Mouse (Mus musculus): ENCODE results near the gene Tbc1d24.

The Tbc1d24 gene

DNA sequence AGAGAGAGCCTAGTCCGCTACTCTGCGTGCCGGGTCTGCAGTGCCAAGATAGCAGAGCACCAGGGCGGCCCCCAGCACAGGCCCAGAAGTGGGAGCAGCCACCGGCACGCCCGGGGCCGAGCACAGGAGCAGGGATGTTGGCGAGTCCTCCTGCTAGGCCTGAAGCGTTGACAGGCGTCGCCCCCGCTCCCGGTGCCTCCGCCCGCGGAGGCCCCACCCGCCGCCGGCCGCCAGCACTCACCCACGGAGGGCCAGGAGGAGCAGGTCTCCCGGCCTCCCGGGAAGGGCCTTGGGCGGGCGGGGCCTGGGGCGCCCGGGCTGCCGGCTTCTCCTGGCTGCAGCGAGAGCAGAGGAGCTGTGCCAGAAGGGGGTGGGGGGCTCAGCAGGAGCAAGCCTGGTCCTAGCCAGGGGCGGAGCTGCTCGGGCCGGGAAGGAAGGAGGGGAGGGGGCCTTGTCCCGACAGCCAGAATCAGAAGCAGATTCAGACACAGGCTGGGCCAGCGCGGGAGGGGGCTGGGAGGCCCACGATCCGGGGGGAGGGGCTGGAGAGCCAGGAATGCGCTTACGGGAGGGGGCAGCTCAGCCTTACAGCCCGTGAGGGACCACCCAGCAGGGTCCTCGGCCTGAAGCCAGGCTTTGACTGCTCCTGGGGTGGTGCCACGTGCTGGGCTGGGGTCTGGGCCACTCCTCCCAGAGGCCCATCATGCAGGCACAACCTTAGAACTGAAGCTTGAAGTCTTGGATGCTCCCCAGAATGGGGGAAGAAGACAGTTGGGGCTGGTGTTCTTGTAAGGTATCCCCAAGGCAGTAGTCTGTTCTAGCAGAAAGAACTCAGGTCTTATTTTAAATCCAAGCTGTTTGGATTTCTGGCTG, 3.9 kb upstream of the Tbc1d24 start, which contains the start of gene Ntn3:
TSS of gene Ntn3 (minus strand) at position 489 of the 873 bp plus-strand sequence.
- peak; percentile 38 for DNase-seq

DNA sequence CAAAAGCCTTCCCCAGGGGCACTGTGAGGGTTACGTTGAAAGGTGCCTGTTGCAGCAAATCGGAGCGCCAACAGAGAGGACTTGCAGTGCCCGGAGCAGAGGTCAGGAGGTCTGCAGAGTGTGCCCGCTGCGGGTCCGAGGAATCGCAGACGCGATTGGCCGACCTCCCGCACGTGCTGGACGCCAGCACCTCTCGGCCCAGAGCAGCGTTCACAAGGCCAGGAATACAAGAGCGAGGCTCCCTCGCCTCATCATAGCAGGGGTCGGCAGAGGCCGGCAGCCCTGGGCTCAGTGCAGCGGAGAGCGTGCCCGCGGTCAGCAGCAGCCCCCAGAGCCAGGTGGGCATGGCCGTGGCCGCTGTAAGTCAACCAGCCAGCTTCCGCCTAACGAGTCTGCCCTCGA, 3.3 kb upstream of the Tbc1d24 start:
- no peak for DNase-seq

DNA sequence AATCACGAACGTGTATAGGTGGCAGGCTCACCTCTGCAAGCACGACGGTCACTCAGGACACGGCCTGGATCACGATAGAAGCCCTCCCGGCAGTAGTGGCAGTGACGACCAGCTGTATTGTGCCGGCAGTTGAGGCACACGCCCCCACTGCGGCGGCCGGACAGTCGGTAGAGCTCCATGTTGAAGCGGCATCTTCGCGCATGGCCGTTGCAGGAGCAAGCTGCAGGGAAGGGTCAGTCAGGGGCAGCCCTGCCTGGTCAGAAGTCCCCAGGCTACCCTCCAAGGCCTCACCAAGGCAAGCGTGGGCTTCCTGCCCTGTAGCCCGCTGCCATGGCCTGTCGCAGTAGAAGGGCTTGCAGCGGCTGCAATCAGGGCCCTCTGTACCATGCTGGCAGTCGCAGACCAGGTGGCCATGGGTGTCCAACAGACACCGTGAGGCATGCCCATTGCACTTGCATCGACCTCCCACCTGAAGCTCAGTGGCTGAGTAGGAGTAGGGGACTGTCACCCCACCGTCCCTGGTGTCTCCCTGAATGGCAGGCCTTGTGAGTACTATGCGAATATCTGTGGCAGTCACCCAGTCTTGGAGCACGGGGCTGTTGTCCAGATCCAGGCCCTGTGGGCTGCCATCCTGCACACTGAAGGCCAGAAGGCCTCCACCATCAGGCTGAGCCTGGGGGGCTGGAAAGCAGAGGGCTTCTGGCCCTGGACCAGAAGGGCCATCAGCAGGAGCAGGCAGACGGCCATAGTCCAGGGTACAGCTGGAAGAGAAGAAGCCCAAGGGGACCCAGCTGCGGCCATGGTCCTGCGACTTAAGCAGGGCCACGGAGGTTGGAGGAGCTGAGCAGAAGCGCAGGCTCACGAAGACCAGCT, 2.6 kb upstream of the Tbc1d24 start:
- DNase-seq, result no peak

DNA sequence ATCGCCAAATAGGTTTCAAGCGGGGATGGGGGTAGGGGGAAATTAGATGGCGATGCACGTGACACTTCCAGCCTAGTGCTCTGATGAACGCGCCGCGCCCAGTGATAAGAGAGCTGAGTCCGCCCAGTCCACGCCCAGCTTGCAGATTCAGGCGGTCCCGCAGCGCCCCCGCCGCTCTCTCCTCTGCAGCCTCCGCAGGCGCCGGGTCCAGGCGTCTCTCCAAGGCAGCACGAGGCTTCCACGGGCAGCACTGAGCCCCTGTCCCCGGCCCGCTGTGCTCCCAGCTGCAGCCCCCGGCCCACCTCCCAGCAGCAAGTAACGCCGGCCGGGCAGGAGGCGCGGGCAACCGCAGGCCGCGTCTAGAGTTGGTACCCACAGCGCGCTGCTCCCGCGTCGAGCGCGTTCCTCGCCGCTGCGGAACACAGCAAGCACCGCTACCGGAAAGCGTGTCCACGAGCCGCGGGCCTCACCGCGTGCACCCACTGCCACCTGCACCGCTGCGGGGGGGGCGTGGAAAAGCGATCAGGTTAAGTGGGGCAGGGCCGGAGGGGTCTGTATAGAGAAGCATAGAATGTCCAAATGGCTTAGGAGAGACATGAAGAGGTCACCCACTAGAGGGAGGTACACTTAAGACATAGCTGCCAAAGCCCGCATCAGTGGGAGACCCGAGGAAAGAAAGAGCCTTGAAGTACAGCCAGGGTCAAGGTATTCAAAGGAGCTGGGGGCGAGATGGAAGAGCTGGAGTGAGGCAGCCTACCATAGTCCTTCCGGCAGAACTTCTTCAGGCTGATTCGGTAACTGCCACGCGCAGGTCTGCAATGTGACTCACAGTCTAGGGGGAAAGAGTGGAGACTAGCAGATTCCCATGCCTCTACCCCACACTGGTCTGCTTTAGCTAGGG, 1.3 kb upstream of the Tbc1d24 start:
- DNase-seq, result peak; percentile 55

DNA sequence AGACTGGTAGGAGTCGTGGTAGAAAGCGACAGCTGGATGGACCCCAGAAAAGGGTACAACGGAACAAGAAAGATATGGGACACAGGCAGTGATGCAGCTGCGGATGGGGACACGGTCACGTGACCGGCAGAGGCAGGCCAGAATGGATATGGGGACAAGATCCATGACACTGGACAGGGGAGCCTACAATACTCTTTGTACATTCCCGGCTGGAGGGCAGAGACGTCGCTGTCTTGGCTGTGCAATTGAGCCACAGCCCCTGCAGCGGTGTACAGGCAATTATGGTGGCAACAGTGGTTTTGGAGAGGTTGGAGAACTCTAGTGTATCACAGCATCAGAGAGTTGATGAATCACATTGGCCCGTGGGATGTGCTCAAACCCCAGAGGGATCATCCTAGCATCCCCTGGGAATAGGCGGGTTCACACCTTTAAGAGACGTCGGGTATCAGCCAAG, 573 bp upstream of the Tbc1d24 start:
- peak; percentile 56 for DNase-seq

DNA sequence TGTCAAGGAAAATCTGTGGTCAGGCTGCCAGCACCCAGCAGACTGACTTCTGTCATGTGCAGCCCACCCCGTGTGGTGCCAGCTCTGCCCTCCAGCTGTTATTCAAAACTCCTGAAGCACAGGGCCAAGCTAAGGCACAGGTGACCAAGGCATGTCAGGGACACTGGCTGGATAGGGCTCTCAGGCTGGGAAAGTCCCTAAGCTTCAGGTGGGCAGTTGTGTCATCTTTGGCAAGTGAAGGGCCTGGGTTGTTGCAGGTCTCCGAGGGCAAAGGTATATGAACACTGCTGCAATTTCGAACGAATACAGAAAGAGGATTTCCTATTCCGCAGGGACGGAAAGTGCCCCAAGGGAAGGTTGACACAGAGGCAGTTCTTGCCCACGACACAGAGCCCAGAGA, 516 bp downstream of the Tbc1d24 start:
- DNase-seq, result no peak

DNA sequence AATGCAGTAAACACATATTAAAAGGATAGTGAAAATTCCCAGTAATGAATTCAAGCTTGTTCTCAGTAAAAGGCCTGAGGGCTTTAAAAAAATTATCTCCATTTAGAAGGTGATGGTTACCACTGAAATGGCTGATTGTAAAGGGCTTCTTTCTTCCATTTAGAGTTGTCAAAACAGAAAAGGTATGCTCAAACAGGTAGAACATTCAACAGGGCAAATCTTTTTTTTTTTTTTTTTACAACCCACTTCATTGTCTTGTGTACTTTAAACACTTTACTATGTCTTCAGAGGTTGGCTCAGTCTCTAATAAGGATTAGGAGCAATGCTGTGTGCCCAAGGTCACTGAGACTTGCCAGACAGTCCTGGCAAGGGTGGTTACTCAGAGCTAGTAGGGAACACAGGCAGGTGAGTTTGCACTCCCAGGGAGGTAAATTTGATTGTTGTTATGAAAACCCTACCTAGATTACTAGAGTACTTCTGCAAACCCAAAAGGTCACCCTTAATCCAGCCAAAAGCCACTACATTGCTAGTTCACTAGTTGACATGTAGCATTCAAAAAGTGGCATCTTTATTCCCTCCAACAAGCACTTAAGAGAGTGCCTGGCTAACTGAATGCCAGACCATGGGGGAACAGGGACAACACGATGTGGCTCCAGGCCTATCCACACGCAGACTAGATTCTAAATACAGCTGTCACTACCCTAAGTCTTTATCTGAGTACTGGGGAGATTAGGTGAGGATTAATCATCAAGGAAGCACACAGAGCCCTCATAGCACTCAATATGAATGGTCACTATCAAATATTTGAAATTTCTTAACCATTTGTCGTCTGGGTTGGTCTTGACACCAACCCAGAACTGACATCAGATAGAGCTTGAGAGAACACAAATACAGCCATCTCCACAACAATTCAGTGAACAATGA, 1.5 kb downstream of the Tbc1d24 start:
- DNase-seq, result no peak

DNA sequence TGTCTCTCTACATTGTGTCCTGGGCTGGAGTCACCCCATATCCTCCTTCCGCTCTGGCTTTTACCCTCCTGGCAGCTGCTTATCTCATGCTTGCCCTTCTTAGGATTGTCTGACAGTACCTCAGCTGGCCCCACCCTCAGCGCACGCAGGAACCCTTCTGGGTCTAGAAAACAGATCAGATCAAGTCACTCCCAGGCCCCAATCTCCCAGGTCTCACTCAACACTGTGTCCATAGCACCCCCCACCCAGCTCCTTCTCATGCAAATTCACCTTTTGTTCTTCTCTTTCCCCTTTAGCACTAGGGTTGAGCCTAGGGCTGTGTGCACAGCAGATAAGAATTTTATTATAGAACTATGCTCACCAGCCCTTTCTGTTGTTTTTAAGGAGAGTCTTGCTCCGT, 2.3 kb downstream of the Tbc1d24 start:
- no peak for DNase-seq

DNA sequence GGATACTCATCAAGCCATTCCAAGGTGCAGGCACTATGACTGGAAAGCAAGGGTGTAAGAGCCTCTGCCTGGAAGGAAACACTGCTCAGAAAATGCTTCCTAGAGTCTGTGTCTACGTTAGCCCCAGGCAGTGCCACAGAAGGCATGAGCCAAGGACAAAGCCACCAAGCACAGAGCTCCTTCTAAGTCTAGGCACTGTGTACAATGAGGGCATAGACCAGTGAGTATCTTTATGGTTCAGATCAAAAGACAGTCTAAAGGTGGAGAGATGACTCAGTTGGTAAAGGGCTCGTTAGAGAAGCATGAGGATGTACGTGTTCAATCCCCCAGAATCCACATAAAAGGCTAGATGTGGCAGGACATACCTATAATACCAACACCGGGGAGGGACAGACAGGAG, 4.3 kb downstream of the Tbc1d24 start:
- no peak for DNase-seq

DNA sequence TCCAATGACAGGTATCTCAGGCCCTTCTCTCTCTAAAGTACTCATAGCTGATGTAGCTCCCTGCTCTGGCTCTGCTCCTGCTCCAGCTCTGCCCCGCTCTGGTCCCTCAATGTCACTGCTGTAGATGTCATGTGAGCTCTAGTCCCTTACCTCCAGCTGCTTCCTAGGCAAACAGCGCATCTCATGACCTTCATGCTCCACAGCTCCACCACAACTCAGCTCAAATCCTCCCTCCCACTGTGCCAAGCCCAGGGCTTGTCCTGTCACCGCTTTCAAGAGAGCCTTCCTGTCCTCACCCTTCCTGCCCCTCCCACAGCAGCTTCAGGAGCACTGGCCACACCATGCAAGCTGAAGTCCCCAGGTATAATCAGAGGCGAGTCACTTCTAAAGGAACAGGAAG, 5.6 kb downstream of the Tbc1d24 start:
- no peak for DNase-seq

DNA sequence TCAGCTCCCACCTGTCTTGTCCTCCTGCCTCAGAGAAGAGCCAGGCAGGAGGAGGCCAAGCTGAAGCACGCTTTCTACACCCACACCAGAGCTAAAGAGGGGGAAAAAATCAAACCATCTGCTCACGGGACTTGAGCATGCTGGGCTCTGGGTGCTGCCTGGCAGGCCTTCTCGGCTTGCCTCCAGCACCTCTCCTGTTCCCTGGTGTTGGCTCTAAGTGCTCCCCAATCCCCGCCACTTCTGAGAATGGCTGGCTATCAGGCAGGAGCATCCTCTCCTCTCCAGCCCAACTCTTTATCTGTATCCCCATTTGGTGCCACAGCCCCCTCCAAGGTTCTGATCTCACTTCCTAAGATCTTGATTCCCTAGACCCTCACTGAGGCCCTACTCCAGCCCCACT, 6.1 kb downstream of the Tbc1d24 start:
- DNase-seq, result no peak

DNA sequence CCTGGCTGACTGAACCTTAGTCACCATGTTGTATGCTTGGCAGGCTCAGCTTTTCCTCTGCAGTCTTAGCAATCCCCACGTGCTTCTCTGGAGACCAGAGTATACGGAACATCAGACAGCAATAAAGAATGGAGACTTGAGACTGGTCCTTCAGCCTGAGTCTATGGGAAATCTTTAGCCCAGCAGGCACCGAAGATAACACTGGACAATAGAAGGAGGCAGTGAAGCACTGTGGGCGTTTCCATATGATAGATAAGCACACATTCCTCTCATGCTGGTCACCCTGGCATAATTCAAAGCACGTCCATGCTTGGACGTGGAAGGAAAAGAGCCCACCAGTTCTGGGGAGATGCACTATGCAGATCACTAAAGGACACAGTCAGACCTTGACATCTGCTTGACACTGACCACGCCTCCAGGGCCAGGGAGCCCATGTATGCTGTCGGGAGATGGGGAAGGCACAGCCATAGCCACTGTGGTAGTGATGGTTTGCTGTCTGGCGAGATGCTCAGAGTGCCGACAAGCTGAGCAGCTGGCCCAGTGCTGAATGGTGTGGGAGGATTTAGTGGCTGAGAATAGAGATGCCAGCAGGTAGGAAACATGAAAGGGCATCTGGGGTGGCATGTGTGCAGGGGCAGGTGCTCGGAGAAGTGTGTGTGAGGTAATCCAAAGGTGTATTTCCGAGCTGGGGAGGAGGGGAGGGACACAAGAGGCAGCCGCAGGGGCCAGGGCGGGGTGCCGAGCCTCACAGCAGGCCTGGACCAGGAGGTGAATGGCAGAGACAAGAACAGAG, 8.1 kb downstream of the Tbc1d24 start:
- no peak for DNase-seq

DNA sequence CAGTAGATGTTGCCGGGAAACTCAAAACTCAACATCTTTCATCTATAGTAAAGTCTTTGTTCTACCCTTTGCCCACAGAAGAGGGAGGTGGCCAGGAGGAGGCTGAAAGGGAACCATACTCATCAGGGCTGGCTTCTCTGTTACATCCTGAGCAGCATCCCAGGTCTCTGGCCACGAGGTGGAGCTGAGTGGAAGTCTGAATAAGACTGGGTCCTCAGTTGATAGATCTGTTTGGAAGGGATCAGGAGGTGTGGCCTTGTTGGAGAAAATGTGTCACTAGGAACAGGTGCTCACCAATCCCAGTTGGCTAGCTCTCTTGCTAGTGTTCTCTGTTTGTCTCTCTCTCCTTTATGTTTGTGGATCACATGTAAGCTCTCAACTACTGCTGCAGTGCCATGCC, 10.0 kb downstream of the Tbc1d24 start:
- DNase-seq, result no peak

DNA sequence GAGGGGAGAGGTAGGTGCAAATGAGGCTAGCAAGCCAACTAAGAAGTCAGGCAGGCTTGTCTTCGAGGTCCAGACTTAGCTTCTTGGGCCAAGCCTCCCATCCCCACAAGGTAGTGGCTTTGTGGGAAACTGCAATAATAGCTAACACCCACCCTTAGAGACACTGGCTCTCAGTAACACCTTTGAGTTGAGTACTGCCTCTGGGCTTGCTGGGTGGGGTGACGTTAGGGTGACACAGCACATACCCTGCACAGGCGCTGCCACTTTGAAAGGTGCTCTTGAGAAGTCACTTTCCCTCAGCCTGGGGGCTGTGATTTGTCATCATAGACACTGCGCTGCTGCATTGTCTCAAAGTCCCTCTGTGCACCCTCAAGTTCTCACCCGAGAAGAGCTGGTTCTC, 11.6 kb downstream of the Tbc1d24 start:
- DNase-seq, result no peak

DNA sequence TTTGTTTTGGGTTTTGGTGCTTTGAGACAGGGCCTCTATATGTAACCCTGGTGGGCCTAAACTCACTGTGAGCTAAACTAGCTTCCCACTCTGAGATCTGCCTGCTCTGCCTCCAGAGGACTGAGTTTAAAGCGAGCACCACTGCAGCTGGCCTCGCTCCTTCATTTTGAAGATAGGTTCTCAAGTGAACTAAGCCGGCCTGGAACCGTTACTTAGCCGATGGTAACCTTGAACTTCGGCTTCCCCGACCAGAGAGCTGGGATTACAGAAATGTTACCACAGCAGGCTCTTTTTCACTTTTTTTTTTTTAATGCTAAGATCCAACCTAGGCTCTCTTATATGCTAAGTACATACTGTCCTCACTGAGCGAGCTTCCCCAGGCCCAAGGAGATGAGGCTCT, 12.1 kb downstream of the Tbc1d24 start:
- no peak for DNase-seq

DNA sequence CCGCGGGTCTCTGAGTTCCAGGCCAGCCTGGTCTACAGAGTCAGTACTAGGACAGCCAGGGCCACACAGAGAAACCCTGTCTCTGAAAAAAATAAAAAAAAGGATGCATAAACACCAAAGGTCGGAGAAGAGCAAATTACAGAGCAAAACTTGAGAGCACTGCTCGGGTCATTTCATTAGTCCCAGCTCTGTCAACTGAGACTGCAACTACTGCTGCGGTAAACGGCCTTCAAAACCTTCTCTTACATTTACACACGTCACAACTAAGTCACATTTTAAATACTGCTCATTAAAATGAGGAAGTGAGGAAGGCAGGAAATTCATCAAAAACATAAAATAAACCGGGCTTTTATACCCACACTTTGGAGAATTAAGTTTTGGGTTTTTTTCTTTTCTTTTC, 12.5 kb downstream of the Tbc1d24 start:
- DNase-seq, result no peak

DNA sequence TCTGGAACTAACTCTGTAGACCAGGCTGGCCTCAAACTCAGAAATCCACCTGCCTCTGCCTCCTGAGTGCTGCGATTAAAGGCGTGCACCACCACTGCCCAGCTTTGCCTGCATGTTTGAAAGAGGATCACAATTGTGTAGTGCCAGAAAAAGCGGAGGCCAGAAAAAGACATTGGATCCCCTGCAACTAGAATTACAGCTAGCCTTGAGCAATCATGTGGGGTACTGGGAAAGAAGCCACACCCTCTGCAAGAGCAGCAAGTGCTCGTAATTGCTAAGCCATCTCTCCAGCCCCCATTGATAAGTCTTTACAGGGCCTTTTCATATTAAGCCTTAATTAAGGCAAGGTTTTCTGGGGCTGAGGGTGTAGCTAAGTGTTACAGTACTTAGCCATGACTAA, 13.9 kb downstream of the Tbc1d24 start:
- DNase-seq, result no peak

DNA sequence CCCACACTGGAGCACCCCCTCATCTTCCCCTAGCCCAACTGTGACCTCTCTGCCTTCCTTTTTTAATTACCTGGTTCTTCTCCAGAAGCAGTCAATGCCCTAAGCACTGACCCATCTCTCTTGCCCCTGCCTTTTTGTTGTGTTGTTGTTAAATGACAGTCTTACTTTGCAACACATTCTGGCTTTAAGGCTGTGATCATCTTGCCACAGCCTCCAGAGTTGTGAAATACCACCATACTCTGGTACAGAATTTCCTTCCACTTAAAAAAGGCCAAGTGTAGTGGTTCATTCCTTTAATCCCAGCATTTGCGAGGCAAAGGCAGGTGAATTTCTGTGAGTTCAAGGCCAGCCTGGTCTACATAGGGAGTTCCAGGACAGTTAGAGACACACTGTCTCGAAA, 14.4 kb downstream of the Tbc1d24 start:
- no peak for DNase-seq

DNA sequence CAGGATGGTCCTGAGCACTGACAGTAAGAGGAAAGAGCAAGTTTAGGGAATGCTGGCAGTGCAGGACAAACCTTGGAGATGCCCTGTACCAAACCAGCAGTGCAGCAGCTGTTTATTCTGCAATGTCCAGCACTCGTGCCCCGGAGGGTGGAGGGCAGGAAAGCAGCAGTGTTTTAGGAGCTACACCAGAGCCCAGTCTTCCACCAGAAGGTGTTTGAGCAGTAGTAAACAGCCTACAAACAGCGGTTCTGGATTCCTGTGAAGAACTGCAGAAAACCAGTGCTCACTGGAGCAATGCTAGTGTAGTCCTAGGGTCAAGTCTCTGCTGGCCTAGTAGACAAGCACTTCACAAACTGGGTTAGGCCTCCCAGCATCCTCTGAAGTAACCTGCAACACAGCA, 31.1 kb downstream of the Tbc1d24 start:
- DNase-seq, result no peak

DNA sequence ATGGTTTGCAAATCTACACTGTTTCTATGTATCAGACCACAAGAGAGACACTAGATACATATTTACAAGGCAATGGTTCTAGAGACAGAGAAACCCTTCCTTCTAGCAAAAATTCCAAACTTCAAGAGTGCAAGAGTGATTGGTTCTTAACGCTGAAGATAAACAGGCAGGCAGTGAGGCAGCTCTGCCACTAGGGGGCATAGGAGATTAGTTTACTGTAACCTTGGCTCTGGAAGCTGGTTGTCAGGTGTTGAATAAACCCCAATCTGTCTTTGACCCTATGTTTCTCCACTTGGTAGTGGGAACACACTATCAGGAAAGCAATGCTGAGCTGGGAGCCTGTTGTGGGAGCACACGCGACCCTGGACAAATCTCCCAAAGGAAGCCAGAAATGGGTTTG, 31.9 kb downstream of the Tbc1d24 start:
- peak; percentile 78 for DNase-seq

DNA sequence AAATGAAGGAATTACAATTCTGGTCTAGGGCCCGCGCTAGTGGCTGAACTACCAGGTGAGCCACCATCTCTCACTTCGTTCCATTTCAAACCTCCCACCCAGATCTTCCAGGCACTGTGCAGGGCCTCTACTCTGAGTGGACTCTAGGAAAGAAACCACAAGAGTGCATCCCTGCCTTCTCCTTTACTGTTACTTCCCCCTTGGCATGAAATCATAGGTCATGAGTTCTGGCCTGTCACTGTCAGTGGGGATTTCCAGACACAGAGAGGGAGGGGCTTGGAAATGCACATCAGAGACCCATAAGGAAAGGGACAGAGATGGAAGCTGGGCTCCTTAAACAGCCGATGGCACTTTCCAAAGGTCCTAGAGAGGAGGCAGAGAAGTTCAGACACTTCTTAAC, 33.6 kb downstream of the Tbc1d24 start:
- DNase-seq, result no peak
